Mouse (Mus musculus): ENCODE measurements around the gene Slco1a4. TPM values are rescaled to one million over a fixed set of nuclear protein-coding genes. Genes with fewer than 3 reads are reported as not detected.

The Slco1a4 gene
- total and polyA plus RNA-seq, 2 experiments from 2014 or later, result 2.6 to 3.1 TPM

GRCm38 (mm10) chr6:141871711-141872110 lies 15.7 kb upstream of the Slco1a4 start:
- H3K36me3 ChIP-seq (ENCODE audit: insufficient read depth, low read length), result no peaks in the 10 kb centered on the region
- TF ChIP-seq CTCF (IDR thresholded peaks at IDR 0.05), result no peak

DNA sequence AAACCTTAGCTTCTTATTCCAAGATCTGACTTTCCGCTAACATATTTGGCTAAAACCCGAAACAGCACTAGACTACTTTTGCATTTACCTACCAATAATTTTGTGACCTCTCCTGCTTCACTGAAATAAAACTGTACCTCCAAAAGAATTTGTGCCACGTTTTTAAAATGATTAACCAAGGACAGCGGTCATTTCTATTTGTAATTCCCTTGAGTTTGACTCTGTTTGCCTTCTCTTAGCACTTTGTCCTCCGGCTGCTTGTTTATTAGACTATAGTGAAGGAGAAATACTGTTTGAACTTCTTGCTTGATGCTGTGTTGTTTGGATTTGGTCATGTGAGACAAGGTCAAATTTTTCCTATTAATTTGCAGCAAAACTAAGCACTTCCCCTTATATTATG lies 12.7 kb upstream of the Slco1a4 start:
- no peak overlapping the region for H3K4me2 ChIP-seq (ENCODE audit: low read depth, low read length, poor library complexity, severe bottlenecking)
- ATAC-seq (ENCODE audit: low FRiP score) (no peak), DNase-seq (ENCODE audit: low spot score) (no peak)
- H3K9ac ChIP-seq (replicated peaks; ENCODE audit: low read length, poor library complexity, severe bottlenecking), result no peak overlapping the region
- no peak overlapping the region for H3K4me3 ChIP-seq (ENCODE audit: low read depth, low read length)
- no peaks in the 10 kb centered on the region for H3K9me3 ChIP-seq (ENCODE audit: low read length)
- 85% methylated on average over 5 of the region's 5 CpGs for WGBS
- H3K36me3 ChIP-seq (ENCODE audit: insufficient read depth, low read length), result no peaks in the 10 kb centered on the region
- H3K4me1 ChIP-seq (ENCODE audit: insufficient read depth, low read length), result no peaks in the 10 kb centered on the region
- TF ChIP-seq CTCF (IDR thresholded peaks at IDR 0.05), result no peak
- no peaks in the 10 kb centered on the region for H3K27me3 ChIP-seq (ENCODE audit: insufficient read depth, low read length)
- H3K27ac ChIP-seq (ENCODE audit: low read depth, low read length), result no peak overlapping the region

More at GRCm38 (mm10) chr6:141871711-141872110, 15.7 kb upstream of the Slco1a4 start:
- DNase-seq (ENCODE audit: low spot score) (no peak), ATAC-seq (ENCODE audit: low FRiP score) (no peak)
- Histone ChIP-seq H3K4me3 (ENCODE audit: low read depth, low read length) (no peak overlapping the region), H3K4me2 (ENCODE audit: low read depth, low read length, poor library complexity, severe bottlenecking) (no peak overlapping the region), H3K27me3 (ENCODE audit: insufficient read depth, low read length) (no peaks in the 10 kb centered on the region), H3K27ac (ENCODE audit: low read depth, low read length) (no peak overlapping the region), H3K9ac (replicated peaks; ENCODE audit: low read length, poor library complexity, severe bottlenecking) (no peak overlapping the region), H3K4me1 (ENCODE audit: insufficient read depth, low read length) (no peaks in the 10 kb centered on the region), H3K9me3 (ENCODE audit: low read length) (no peaks in the 10 kb centered on the region)
- WGBS, result 88% methylated on average over 2 of the region's 2 CpGs

GRCm38 (mm10) chr6:141866026-141866425 lies 10.0 kb upstream of the Slco1a4 start:
- Histone ChIP-seq H3K36me3 (ENCODE audit: insufficient read depth, low read length) (no peaks in the 10 kb centered on the region), H3K4me3 (ENCODE audit: low read depth, low read length) (no peak overlapping the region), H3K9ac (replicated peaks; ENCODE audit: low read length, poor library complexity, severe bottlenecking) (no peak overlapping the region), H3K27me3 (ENCODE audit: insufficient read depth, low read length) (no peaks in the 10 kb centered on the region), H3K4me2 (ENCODE audit: low read depth, low read length, poor library complexity, severe bottlenecking) (no peak overlapping the region), H3K27ac (ENCODE audit: low read depth, low read length) (no peak overlapping the region), H3K9me3 (ENCODE audit: low read length) (no peaks in the 10 kb centered on the region), H3K4me1 (ENCODE audit: insufficient read depth, low read length) (no peaks in the 10 kb centered on the region)
- DNase-seq (ENCODE audit: low spot score), result no peak
- TF ChIP-seq CTCF (IDR thresholded peaks at IDR 0.05), result no peak
- 85% methylated on average over 5 of the region's 5 CpGs for WGBS
- ATAC-seq (ENCODE audit: low FRiP score), result no peak

DNA sequence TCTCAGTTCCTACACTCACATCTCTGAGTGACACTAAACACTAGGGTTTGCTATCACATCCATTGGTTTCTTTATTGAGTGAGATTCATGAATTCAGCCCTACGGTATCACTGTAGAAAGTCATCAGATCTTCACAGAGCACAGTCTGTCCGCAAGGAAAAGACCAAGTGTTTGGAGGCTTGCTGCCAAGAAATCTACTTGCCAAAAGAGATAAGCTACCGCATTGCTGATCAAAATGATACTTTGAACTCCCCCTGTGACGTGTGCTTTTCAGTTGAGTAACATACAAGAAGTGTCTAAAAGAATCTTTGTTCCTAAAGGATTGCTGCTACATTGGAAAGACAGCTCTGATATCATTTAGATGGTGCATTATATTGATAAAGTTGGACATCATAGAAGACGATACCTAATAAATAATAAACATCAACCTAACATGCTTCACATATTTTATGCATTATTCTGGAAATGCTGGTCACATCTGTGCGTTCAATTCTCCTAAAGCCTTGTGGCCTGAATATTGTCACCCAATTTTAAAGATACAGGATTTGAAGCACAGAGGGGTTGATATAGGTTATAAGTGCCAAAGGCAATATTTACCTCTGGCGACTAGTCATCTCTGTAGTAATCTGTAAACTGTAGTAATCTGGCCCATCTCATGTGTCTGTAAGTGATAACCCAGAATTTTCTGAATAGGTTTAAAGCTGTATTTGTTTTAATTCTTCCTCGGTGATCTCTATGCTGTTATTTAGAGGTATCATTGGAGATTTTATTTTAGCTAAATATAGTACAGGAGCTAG lies 1.9 kb upstream of the Slco1a4 start:
- Histone ChIP-seq H3K36me3 (ENCODE audit: insufficient read depth, low read length) (no peaks in the 10 kb centered on the region), H3K27ac (ENCODE audit: low read depth, low read length) (no peak overlapping the region), H3K4me2 (ENCODE audit: low read depth, low read length, poor library complexity, severe bottlenecking) (no peak overlapping the region), H3K9me3 (ENCODE audit: low read length) (no peaks in the 10 kb centered on the region), H3K4me3 (ENCODE audit: low read depth, low read length) (no peak overlapping the region), H3K27me3 (ENCODE audit: insufficient read depth, low read length) (no peaks in the 10 kb centered on the region), H3K4me1 (ENCODE audit: insufficient read depth, low read length) (no peaks in the 10 kb centered on the region), H3K9ac (replicated peaks; ENCODE audit: low read length, poor library complexity, severe bottlenecking) (no peak overlapping the region)
- WGBS, result 71% methylated on average over 8 of the region's 8 CpGs
- no peak for TF ChIP-seq CTCF (IDR thresholded peaks at IDR 0.05)
- DNase-seq (ENCODE audit: low spot score) (peak; percentile 45), ATAC-seq (ENCODE audit: low FRiP score) (0 out of 2 replicates have a peak, but pooled peaks have one; percentile 13)

- Histone ChIP-seq H3K27me3 (ENCODE audit: insufficient read depth, low read length) (no peaks in the 10 kb centered on the region), H3K4me2 (ENCODE audit: low read depth, low read length, poor library complexity, severe bottlenecking) (no peak overlapping the region), H3K4me1 (ENCODE audit: insufficient read depth, low read length) (no peaks in the 10 kb centered on the region), H3K9me3 (ENCODE audit: low read length) (no peaks in the 10 kb centered on the region), H3K4me3 (ENCODE audit: low read depth, low read length) (no peak overlapping the region), H3K27ac (ENCODE audit: low read depth, low read length) (no peak overlapping the region), H3K9ac (replicated peaks; ENCODE audit: low read length, poor library complexity, severe bottlenecking) (no peak overlapping the region), H3K36me3 (ENCODE audit: insufficient read depth, low read length) (no peaks in the 10 kb centered on the region)
- DNase-seq (ENCODE audit: low spot score) (no peak), ATAC-seq (ENCODE audit: low FRiP score) (no peak)
- TF ChIP-seq CTCF (IDR thresholded peaks at IDR 0.05), result no peak
- WGBS, result 39% methylated on average over 2 of the region's 2 CpGs
Observed at GRCm38 (mm10) chr6:141853616-141854015, 2.4 kb downstream of the Slco1a4 start.

- DNase-seq (ENCODE audit: low spot score) (no peak), ATAC-seq (ENCODE audit: low FRiP score) (no peak)
- Histone ChIP-seq H3K27me3 (ENCODE audit: insufficient read depth, low read length) (no peaks in the 10 kb centered on the region), H3K27ac (ENCODE audit: low read depth, low read length) (no peak overlapping the region), H3K9ac (replicated peaks; ENCODE audit: low read length, poor library complexity, severe bottlenecking) (no peak overlapping the region), H3K4me3 (ENCODE audit: low read depth, low read length) (no peak overlapping the region), H3K36me3 (ENCODE audit: insufficient read depth, low read length) (no peaks in the 10 kb centered on the region), H3K4me1 (ENCODE audit: insufficient read depth, low read length) (no peaks in the 10 kb centered on the region), H3K4me2 (ENCODE audit: low read depth, low read length, poor library complexity, severe bottlenecking) (no peak overlapping the region), H3K9me3 (ENCODE audit: low read length) (no peaks in the 10 kb centered on the region)
- TF ChIP-seq CTCF (IDR thresholded peaks at IDR 0.05), result no peak
- 14% methylated on average over 4 of the region's 4 CpGs for WGBS
Observed at GRCm38 (mm10) chr6:141849051-141849450, 6.9 kb downstream of the Slco1a4 start.
